Mouse (Mus musculus): ENCODE measurements at regions not wholly inside any gene's neighbourhood (a gene's known extent, or its start where the extent isn't known, plus 50 kb on each side); places are given as distances from the start of the nearest gene placed in this dataset.

- no peak for ATAC-seq
- Histone ChIP-seq H3K9me3 (ENCODE audit: control insufficient read depth, low read length) (no peaks in the 10 kb centered on the region), H3K9ac (replicated peaks; ENCODE audit: low read depth, low read length) (no peak overlapping the region), H3K4me3 (replicated peaks; ENCODE audit: low read length) (no peak overlapping the region), H3K36me3 (ENCODE audit: control insufficient read depth, insufficient read depth) (no peaks in the 10 kb centered on the region), H3K27ac (ENCODE audit: low read length) (no peak overlapping the region), H3K4me2 (ENCODE audit: low read length) (no peak overlapping the region), H3K27me3 (replicated peaks; ENCODE audit: control insufficient read depth, insufficient read depth, low read length) (no peaks in the 10 kb centered on the region), H3K4me1 (replicated peaks; ENCODE audit: control insufficient read depth, insufficient read depth, low read length) (no peaks in the 10 kb centered on the region; the same call in 1 of the 2 replicates)
- WGBS: 90% methylated on average over 10 of the region's 10 CpGs
Measured at GRCm38 (mm10) chr5:74777381-74778075, 74.8 kb upstream of the Lnx1 start.

- Histone ChIP-seq H3K4me1 (replicated peaks; ENCODE audit: control insufficient read depth, insufficient read depth, low read length) (no peaks in the 10 kb centered on the region; the same call in 1 of the 2 replicates), H3K27me3 (replicated peaks; ENCODE audit: control insufficient read depth, insufficient read depth, low read length) (no peaks in the 10 kb centered on the region), H3K4me3 (replicated peaks; ENCODE audit: low read length) (no peak overlapping the region), H3K9ac (replicated peaks; ENCODE audit: low read depth, low read length) (no peak overlapping the region), H3K4me2 (ENCODE audit: low read length) (no peak overlapping the region), H3K27ac (ENCODE audit: low read length) (no peak overlapping the region), H3K9me3 (ENCODE audit: control insufficient read depth, low read length) (no peaks in the 10 kb centered on the region), H3K36me3 (ENCODE audit: control insufficient read depth, insufficient read depth) (no peaks in the 10 kb centered on the region)
- 87% methylated on average over 3 of the region's 3 CpGs for WGBS
- ATAC-seq: no peak
Measured at GRCm38 (mm10) chr5:74776081-74776480, 73.4 kb upstream of the Lnx1 start.

- Histone ChIP-seq H3K9me3 (ENCODE audit: control insufficient read depth, low read length) (no peaks in the 10 kb centered on the region), H3K36me3 (ENCODE audit: control insufficient read depth, insufficient read depth) (no peaks in the 10 kb centered on the region), H3K4me2 (ENCODE audit: low read length) (no peak overlapping the region), H3K4me1 (replicated peaks; ENCODE audit: control insufficient read depth, insufficient read depth, low read length) (no peaks in the 10 kb centered on the region; the same call in 1 of the 2 replicates), H3K4me3 (replicated peaks; ENCODE audit: low read length) (no peak overlapping the region), H3K9ac (replicated peaks; ENCODE audit: low read depth, low read length) (no peak overlapping the region), H3K27me3 (replicated peaks; ENCODE audit: control insufficient read depth, insufficient read depth, low read length) (no peaks in the 10 kb centered on the region), H3K27ac (ENCODE audit: low read length) (no peak overlapping the region)
- 79% methylated on average over 3 of the region's 3 CpGs for WGBS
- no peak for ATAC-seq
Measured at GRCm38 (mm10) chr5:74775596-74775995, 72.9 kb upstream of the Lnx1 start.

- no peaks in the 10 kb centered on the region for H3K4me1 ChIP-seq (replicated peaks; ENCODE audit: control insufficient read depth, insufficient read depth, low read length)
- no peaks in the 10 kb centered on the region for H3K36me3 ChIP-seq (ENCODE audit: control insufficient read depth, insufficient read depth)
- 86% methylated on average over 14 of the region's 14 CpGs for WGBS
- no peak overlapping the region for H3K9ac ChIP-seq (replicated peaks; ENCODE audit: low read depth, low read length)
- no peak overlapping the region for H3K4me3 ChIP-seq (replicated peaks; ENCODE audit: low read length)
- H3K4me2 ChIP-seq (ENCODE audit: low read length): no peak overlapping the region
- ATAC-seq: no peak
- H3K27me3 ChIP-seq (replicated peaks; ENCODE audit: control insufficient read depth, insufficient read depth, low read length): no peaks in the 10 kb centered on the region
- H3K9me3 ChIP-seq (ENCODE audit: control insufficient read depth, low read length): no peaks in the 10 kb centered on the region
- no peak overlapping the region for H3K27ac ChIP-seq (ENCODE audit: low read length)
Measured at GRCm38 (mm10) chr5:74773558-74774429, 71.1 kb upstream of the Lnx1 start.

GRCm38 (mm10) chr5:74771121-74771520 is 68.4 kb upstream of the Lnx1 start:
- H3K27ac ChIP-seq (ENCODE audit: low read length): no peak overlapping the region
- no peak overlapping the region for H3K4me2 ChIP-seq (ENCODE audit: low read length)
- H3K36me3 ChIP-seq (ENCODE audit: control insufficient read depth, insufficient read depth): no peaks in the 10 kb centered on the region
- H3K4me1 ChIP-seq (replicated peaks; ENCODE audit: control insufficient read depth, insufficient read depth, low read length): no peaks in the 10 kb centered on the region
- H3K9me3 ChIP-seq (ENCODE audit: control insufficient read depth, low read length): no peaks in the 10 kb centered on the region
- WGBS: 77% methylated on average over 7 of the region's 7 CpGs
- H3K27me3 ChIP-seq (replicated peaks; ENCODE audit: control insufficient read depth, insufficient read depth, low read length): no peaks in the 10 kb centered on the region
- H3K4me3 ChIP-seq (replicated peaks; ENCODE audit: low read length): no peak overlapping the region
- no peak overlapping the region for H3K9ac ChIP-seq (replicated peaks; ENCODE audit: low read depth, low read length)
- ATAC-seq: no peak

- Histone ChIP-seq H3K27me3 (replicated peaks; ENCODE audit: control insufficient read depth, insufficient read depth, low read length) (no peaks in the 10 kb centered on the region), H3K4me3 (replicated peaks; ENCODE audit: low read length) (no peak overlapping the region), H3K36me3 (ENCODE audit: control insufficient read depth, insufficient read depth) (no peaks in the 10 kb centered on the region), H3K4me2 (ENCODE audit: low read length) (no peak overlapping the region), H3K27ac (ENCODE audit: low read length) (no peak overlapping the region), H3K9ac (replicated peaks; ENCODE audit: low read depth, low read length) (no peak overlapping the region), H3K4me1 (replicated peaks; ENCODE audit: control insufficient read depth, insufficient read depth, low read length) (peaks cover 5% of the 10 kb centered on the region; the same call in 1 of the 2 replicates), H3K9me3 (ENCODE audit: control insufficient read depth, low read length) (no peaks in the 10 kb centered on the region)
- WGBS: 89% methylated on average over 5 of the region's 5 CpGs
- no peak for ATAC-seq
Measured at GRCm38 (mm10) chr5:74769023-74769422, 66.3 kb upstream of the Lnx1 start.

- Histone ChIP-seq H3K36me3 (ENCODE audit: control insufficient read depth, insufficient read depth) (no peaks in the 10 kb centered on the region), H3K4me3 (replicated peaks; ENCODE audit: low read length) (no peak overlapping the region), H3K4me1 (replicated peaks; ENCODE audit: control insufficient read depth, insufficient read depth, low read length) (peaks cover 5% of the 10 kb centered on the region; the same call in 1 of the 2 replicates), H3K9me3 (ENCODE audit: control insufficient read depth, low read length) (no peaks in the 10 kb centered on the region), H3K4me2 (ENCODE audit: low read length) (no peak overlapping the region), H3K27ac (ENCODE audit: low read length) (no peak overlapping the region), H3K9ac (replicated peaks; ENCODE audit: low read depth, low read length) (no peak overlapping the region), H3K27me3 (replicated peaks; ENCODE audit: control insufficient read depth, insufficient read depth, low read length) (no peaks in the 10 kb centered on the region)
- WGBS: 65% methylated on average over 8 of the region's 8 CpGs
- ATAC-seq: no peak
Measured at GRCm38 (mm10) chr5:74767993-74768392, 65.3 kb upstream of the Lnx1 start.

GRCm38 (mm10) chr5:74766211-74766610 is 63.5 kb upstream of the Lnx1 start:
- Histone ChIP-seq H3K27ac (ENCODE audit: low read length) (no peak overlapping the region), H3K36me3 (ENCODE audit: control insufficient read depth, insufficient read depth) (no peaks in the 10 kb centered on the region), H3K4me1 (replicated peaks; ENCODE audit: control insufficient read depth, insufficient read depth, low read length) (peaks cover 5% of the 10 kb centered on the region; the same call in 1 of the 2 replicates), H3K4me2 (ENCODE audit: low read length) (no peak overlapping the region), H3K9me3 (ENCODE audit: control insufficient read depth, low read length) (no peaks in the 10 kb centered on the region), H3K27me3 (replicated peaks; ENCODE audit: control insufficient read depth, insufficient read depth, low read length) (no peaks in the 10 kb centered on the region), H3K4me3 (replicated peaks; ENCODE audit: low read length) (no peak overlapping the region), H3K9ac (replicated peaks; ENCODE audit: low read depth, low read length) (no peak overlapping the region)
- WGBS: 87% methylated on average over 8 of the region's 8 CpGs
- ATAC-seq: no peak

- Histone ChIP-seq H3K27ac (ENCODE audit: low read length) (no peak overlapping the region), H3K9me3 (ENCODE audit: control insufficient read depth, low read length) (no peaks in the 10 kb centered on the region), H3K36me3 (ENCODE audit: control insufficient read depth, insufficient read depth) (no peaks in the 10 kb centered on the region), H3K4me3 (replicated peaks; ENCODE audit: low read length) (no peak overlapping the region), H3K4me2 (ENCODE audit: low read length) (peak overlapping the region; percentile 10; the same call in 1 of the 2 replicates), H3K9ac (replicated peaks; ENCODE audit: low read depth, low read length) (no peak overlapping the region), H3K4me1 (replicated peaks; ENCODE audit: control insufficient read depth, insufficient read depth, low read length) (peaks cover 5% of the 10 kb centered on the region; the same call in 1 of the 2 replicates), H3K27me3 (replicated peaks; ENCODE audit: control insufficient read depth, insufficient read depth, low read length) (no peaks in the 10 kb centered on the region)
- ATAC-seq: 0 out of 2 replicates have a peak, but pooled peaks have one; percentile 40
- WGBS: 23% methylated on average over 9 of the region's 9 CpGs
Measured at GRCm38 (mm10) chr5:74765061-74765767, 62.5 kb upstream of the Lnx1 start.

Measured in forebrain, embryonic 16.5 days (tissue).